Mouse (Mus musculus) cerebellum, postnatal 14 days (tissue): ENCODE results near the gene Prnp.
A peak's percentile ranks its signal among the peaks of the same experiment; 100 is the strongest.

Experiments
- DNase-seq, 2 experiments: peaks; one replicate each; pipeline ENCODE4 v3.0.0; 2021; ENCODE audit warnings: mixed read lengths in 2 of 2

Gene Prnp

DNA sequence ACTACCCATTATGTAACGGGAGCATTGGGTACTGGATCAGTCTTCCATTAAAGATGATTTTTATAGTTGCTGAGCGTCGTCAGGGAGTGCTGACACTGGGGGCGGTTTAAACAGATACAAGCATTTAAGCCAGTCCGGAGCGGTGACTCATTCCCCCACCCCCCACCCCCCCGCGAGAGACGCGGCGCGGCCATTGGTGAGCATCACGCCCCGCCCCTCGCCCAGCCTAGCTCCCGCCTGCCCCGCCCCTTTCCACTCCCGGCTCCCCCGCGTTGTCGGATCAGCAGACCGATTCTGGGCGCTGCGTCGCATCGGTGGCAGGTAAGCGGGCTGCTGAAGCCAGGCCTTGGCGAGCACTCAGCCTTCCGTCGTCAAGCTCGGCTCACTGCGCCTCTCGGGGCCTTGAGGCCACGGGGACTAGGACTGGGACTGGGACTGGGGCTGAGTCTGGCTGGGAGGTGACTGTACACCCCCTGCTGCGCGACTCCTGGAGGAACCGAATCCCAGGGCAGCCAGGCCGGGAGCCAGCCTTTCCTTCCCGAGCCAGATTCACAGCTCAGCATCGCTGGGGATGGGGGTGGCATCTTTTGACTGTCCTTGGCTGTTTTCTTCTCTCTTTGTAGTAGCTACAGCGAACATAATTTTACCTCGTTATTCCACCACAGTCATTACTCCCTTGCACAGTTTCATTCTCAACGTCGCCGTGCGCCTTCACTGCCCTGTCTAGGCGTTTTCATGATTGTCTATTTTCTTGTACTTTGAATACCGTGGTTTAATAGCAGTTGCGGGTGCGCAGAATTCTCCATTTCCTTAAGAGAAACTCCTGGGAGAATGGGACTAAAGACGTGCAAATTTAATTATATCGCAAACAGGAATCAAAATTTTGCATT, at the start of gene Prnp, which contains the start of gene Prn:
Gene Prnp, plus strand, starts transcription at position 246 of the 890 bp plus-strand sequence.
Gene Prn, plus strand, starts transcription at position 275 of the 890 bp plus-strand sequence.
- DNase-seq = peak; percentile 97 to 98

- no peak for DNase-seq
Measured at GRCm38 (mm10) chr2:131862617-131863275, 47.0 kb upstream of the Prnp start.

GRCm38 (mm10) chr2:131863472-131863871, 46.3 kb upstream of the Prnp start:
- DNase-seq = peak in 1 of 2 experiments; percentile 9

DNA sequence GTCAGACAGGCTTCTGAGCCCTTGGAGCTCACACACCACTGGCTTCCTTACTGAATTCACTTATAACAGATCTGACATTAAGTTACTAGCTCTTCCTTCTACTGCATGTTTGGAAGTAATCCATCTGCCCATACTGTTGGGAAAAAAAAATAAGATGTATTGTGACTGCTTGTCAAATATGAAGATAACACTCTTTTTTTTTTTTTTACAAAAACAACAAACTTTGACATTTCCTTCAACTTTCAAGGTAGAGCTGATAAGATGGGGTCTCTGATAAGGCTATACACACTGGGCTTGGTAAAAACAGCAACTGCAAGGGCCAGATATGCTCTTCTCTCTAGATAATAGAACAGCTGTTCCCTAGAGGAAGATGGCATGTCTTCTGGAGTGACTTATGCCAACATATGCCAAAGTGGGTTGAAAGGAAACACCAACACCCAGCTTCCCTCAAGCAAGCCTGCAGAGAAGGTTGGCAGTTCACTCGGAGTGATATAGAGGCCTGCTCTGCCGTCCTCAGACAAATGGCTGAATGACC, 45.4 kb upstream of the Prnp start:
- no peak for DNase-seq

GRCm38 (mm10) chr2:131866676-131867075, 43.1 kb upstream of the Prnp start:
- DNase-seq = no peak

DNA sequence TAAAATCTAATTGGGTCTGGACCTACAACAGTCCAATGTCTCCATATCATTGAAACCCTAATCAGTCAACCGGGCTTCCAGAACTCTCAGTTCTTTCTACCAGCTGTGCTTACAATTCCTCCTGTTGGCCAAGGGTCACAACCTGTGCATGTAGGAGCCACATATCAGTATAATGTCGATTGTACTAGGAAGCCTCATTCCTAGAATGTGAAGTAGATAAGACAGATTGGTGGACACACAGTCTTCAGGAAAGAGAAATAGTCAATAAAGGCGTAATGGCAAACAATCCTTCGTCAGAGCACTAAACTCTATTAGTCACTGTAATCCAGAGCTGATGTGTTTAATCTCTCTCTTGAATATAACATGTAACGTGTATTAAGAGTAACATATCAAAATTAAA, 40.7 kb upstream of the Prnp start:
- DNase-seq = no peak

GRCm38 (mm10) chr2:131873376-131873775, 36.4 kb upstream of the Prnp start:
- DNase-seq = no peak

GRCm38 (mm10) chr2:131876551-131877265, 33.0 kb upstream of the Prnp start:
- peak; percentile 17 to 20 for DNase-seq

DNA sequence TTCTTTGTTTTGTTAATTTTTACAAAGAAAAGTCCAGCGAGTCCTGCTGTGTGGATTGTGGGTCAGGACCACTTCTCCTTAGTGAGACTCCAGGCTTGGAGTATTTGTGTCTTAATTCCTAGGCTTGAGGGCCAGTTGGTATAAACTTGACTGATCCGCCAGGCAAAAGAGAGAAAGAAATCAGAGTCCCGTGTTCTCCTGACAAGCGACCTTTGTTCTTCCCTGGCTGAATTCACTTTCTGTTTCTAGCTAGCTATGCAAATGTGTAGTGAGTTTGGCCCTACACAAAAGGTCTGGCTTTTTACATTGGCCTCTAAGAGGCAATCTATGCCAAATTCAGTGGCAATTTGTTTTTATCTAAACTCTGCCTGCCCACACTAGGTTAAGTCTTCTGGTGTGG, 28.0 kb upstream of the Prnp start:
- no peak for DNase-seq

DNA sequence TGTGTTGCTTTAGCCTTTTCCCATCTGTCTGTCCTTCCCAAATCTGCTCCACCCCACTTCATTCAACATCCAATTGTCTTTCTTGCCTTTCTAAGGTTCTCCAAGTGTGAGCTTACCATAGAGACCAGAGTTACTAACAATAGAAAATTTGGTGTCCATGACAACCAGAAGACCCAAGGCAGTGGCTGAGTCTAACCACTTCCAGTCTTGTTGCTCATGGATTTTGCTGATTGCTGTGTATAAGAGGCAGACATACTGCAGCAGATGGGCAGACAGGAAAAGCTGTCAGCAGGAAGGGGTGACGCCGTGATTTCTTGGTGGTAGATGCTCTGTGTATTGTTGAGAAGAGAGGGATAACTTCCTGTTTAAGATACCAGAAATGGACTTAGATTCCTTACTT, 26.6 kb upstream of the Prnp start:
- DNase-seq = no peak

DNA sequence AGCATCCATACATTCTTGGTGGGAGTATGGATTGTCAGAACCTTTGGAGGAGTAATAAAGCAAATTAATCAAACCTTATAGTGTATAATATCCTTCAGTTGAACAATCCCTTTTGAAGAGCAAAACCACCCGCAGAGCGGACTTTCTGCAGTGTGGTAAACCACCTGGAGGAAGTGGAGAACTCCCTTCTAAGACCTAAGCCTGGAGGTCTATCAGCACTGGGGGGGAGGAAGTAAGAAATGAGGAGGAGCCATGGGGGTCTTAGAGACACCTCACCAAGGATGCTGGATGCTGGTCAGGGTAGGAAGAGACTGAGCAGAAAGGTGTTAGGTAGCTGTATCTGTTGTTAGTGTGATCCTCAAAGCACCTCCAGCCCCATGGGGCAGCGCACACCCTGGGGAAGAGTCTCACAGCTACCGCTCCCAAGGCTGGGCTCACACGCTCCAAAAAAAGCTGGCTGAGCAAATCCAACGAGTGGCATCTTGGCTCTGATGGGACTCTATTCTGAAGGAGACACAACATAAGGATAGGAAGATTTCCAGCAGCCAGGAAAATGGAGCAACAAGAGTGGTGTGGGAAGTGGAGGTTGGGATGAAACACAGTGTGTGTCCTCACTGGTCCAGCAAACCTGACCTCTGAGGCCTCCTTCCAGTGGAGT, 23.1 kb upstream of the Prnp start:
- DNase-seq = no peak

DNA sequence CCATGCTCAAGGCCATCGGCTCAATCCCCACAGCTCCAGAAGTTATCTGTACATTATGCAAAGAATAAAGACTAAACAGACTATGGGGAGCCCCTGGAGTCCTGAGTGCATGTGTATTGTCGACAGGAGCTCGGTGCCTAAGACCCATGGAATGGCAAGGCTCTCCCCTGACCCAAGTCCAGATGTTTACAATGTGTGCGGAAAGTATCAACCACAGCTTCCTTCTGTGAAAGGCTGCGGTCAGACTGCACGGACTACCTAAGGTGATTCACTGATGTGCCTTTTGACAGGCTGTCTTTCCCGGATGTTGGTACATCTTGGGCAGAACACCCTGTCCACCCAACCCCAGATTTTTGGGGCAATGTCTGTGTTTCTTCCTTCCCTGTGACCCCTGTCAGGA, 21.5 kb upstream of the Prnp start:
- no peak for DNase-seq

- no peak for DNase-seq
Measured at GRCm38 (mm10) chr2:131892534-131892933, 17.2 kb upstream of the Prnp start.

DNA sequence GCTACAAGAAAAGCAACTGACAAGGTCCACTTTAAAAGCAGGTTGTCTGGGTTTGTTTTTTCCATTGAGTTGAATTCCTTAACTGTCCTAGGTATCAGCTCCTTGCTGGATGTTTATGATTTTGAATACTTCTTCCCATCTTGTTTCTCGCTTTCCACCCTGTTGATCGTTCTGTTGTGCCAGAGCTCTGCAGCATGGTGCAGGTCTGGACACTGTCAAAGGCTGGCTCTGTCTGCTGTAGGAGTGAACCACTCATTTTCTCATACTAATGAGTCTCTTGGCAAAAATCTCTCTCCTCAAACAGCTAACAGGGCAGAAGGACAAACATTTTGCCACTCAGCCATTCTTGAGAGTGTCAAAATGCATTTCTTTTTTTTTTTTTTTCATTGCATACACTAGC, 14.6 kb upstream of the Prnp start:
- DNase-seq = no peak

DNA sequence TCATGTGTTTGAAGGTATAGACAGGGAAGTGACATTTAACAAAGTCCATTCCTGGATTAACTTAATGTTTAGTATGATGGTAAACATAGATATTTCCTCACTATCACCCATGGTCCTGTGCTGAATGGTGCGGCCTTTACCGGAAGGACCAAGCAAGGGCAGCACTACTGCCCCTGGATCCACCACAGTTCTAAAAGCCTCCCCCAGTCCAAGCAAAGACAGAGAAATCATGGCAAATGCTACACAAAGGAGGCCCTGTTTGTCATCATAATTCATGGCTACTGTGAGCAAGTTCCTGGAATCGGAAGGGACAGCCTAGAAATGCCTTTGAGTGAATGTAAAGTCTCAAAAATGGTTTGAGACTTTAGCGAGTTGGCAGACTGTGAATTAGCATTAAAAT, 13.7 kb upstream of the Prnp start:
- no peak for DNase-seq

- no peak for DNase-seq
Measured at GRCm38 (mm10) chr2:131897336-131898109, 12.2 kb upstream of the Prnp start.

- DNase-seq = no peak
Measured at GRCm38 (mm10) chr2:131902423-131902822, 7.3 kb upstream of the Prnp start.

DNA sequence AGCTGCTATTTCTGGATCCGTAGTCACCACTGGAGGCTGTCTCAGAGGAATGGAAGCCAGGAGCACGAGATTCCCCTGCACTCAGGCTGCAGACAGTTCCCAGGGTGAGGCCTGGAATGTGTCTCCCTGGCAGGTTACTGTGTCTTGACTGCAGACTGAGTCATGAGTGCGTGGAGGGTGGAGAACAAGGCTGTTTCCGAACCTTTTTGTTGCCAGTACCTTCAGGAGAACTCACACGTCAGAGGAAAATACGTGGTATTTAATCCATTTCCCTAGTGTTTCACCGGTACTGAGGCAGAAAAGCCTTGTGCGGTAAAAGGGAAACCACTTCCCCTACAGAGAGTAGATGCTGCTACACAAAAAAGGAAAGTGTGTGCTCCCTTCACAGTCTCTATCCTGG, 6.9 kb upstream of the Prnp start:
- DNase-seq = no peak

DNA sequence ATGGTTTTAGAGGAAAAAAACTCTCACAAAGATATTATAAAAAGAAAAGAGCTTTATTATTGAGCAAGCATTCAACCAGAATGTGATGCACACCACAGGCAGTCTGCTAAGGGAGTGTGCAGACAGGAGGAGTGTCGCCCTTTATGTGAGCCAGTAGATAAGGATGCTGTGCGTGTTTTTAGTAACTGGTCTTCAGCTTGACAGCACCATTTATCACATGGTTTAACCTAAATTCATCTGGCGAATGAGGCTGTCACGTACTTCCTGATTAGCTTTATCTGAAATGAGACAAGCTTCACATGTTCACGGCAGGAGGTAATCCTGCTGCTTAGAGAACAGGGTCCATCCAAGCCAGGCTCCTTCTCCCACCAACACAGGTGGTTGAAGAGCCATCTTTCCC, 4.7 kb upstream of the Prnp start:
- DNase-seq = no peak

DNA sequence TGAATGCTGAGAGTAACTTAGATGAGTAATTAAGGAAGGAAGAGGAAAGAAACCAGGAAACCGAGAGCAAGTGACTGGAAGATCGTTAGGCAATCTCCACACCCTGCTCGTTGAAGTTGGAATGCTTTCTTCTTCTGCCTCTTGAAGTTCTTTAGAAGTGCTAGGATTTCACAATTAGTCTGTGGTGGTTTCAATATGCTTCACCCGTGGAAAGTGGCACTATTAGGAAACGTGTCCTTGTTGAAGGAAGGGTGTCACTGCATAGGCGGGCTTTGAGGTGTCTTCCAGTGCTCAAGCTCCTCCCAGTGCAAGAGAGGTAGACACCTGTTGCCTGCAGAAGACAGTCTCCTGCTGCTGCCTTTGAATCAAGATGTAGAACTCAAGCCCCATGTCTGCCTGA, 4.0 kb upstream of the Prnp start:
- no peak for DNase-seq

DNA sequence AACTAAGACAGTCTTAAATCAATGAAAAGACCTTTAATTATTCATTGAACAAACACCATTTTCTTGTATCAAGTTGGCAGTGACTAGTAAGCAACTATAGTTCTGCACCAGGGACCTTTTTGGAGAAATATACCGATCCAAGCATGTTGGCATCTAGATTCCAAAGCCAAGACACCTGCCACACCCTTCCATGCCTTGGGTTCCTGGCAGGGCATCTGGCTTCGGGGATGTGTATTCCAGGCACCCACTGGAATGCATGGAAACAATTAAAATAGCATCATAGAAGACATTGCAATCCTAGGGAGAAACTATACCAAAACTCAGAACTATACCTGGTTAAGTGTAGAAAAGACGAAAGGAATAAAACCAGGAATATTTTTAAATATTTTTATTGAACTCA, 3.5 kb upstream of the Prnp start:
- no peak for DNase-seq

- DNase-seq = peak; percentile 46 to 54
Measured at GRCm38 (mm10) chr2:131906846-131907245, 2.9 kb upstream of the Prnp start.
